Mouse (Mus musculus): ENCODE data around the gene Pikfyve. TPM values are rescaled to one million over a fixed set of nuclear protein-coding genes. Genes with fewer than 3 reads are reported as not detected.
"Not testable (repeated sequence)": the region's sequence is repeated elsewhere in the genome, so short reads cannot be mapped to it uniquely, and the experiment has no call there.

Pikfyve gene
- polyA plus RNA-seq, 1 experiment from 2014 or later = 9.5 TPM

DNA sequence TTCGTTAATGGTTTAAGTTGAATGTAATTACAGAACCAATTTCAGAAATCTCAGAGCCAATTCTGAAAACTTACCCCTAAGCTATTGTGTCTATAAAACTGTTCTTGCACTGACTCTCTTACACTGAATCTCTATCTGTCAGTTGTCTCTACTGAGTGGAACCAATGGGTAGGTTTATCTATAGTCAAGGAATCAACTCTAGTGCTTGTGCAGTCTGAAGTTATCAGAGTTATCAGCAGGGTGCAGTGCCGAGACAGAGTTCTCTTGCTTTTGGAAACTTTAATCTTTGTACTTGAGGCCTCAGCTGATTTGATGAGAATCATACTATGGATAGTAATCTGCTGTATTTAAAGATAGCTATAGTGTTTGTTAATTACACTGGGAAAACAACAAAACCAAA lies 11.9 kb downstream of the Pikfyve start:
- Histone ChIP-seq H3K9ac (ENCODE audit: low read depth, low read length) (no peak overlapping the region), H3K4me1 (ENCODE audit: control insufficient read depth, insufficient read depth, low read depth, low read length) (no peaks in the 10 kb centered on the region), H3K4me2 (ENCODE audit: low read length) (no peak overlapping the region), H3K9me3 (ENCODE audit: control insufficient read depth, low read length) (no peaks in the 10 kb centered on the region), H3K27ac (ENCODE audit: low read depth, low read length) (no peak overlapping the region), H3K4me3 (ENCODE audit: low read length) (no peak overlapping the region), H3K27me3 (replicated peaks; ENCODE audit: control insufficient read depth, insufficient read depth, low read length) (no peaks in the 10 kb centered on the region), H3K36me3 (ENCODE audit: control insufficient read depth, insufficient read depth, low read length) (peaks cover 11% of the 10 kb centered on the region)
- no peak for ATAC-seq
- WGBS = 86% methylated on average over 2 of the region's 2 CpGs

DNA sequence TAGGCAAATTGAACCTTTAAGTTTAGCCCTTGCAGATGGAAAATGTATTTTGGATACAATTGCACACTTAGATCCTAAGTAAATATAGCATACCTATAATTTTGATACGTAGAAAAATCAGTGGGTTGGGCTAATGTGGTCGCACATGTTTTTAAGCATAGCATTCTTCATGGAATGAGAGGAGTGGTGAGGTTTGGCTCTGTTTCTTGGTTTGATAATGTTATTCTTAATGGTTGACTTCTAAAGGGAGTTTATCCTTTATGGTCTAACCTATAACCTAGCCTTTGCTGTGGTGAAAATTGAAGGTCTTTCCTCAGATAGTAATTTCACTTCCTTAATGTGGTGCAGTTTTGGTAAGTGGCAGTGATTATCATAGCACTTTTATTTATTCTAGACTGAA lies 12.4 kb downstream of the Pikfyve start:
- Histone ChIP-seq H3K4me2 (ENCODE audit: low read length) (no peak overlapping the region), H3K36me3 (ENCODE audit: control insufficient read depth, insufficient read depth, low read length) (peaks cover 14% of the 10 kb centered on the region), H3K27me3 (replicated peaks; ENCODE audit: control insufficient read depth, insufficient read depth, low read length) (no peaks in the 10 kb centered on the region), H3K9me3 (ENCODE audit: control insufficient read depth, low read length) (no peaks in the 10 kb centered on the region), H3K4me1 (ENCODE audit: control insufficient read depth, insufficient read depth, low read depth, low read length) (no peaks in the 10 kb centered on the region), H3K9ac (ENCODE audit: low read depth, low read length) (no peak overlapping the region), H3K27ac (ENCODE audit: low read depth, low read length) (no peak overlapping the region), H3K4me3 (ENCODE audit: low read length) (no peak overlapping the region)
- 97% methylated on average over 2 of the region's 2 CpGs for WGBS
- no peak for ATAC-seq

DNA sequence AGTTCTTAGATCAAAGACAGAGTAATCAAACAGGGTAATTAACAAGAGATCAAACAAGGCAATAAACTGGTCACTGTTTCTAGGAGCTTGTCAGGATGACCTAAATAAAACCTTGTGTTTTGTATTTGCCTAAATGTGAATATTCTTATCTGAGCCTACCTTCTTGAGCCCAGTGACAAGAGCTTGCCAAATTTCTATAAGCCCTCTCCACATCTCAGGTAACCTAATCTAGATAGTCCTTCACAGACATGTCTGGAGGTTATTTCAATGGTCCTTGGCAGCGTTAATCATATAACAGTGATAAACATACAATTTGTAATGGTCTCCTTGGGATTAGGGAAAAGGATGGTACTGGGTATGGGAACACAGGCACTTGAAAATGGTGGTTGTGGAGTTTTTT lies 17.8 kb downstream of the Pikfyve start:
- Histone ChIP-seq H3K4me1 (ENCODE audit: control insufficient read depth, insufficient read depth, low read depth, low read length) (no peaks in the 10 kb centered on the region), H3K9ac (ENCODE audit: low read depth, low read length) (no peak overlapping the region), H3K27me3 (replicated peaks; ENCODE audit: control insufficient read depth, insufficient read depth, low read length) (no peaks in the 10 kb centered on the region), H3K4me3 (ENCODE audit: low read length) (no peak overlapping the region), H3K9me3 (ENCODE audit: control insufficient read depth, low read length) (no peaks in the 10 kb centered on the region; the same call in 1 of the 2 replicates), H3K4me2 (ENCODE audit: low read length) (no peak overlapping the region), H3K36me3 (ENCODE audit: control insufficient read depth, insufficient read depth, low read length) (peaks cover 22% of the 10 kb centered on the region), H3K27ac (ENCODE audit: low read depth, low read length) (no peak overlapping the region)
- 87% methylated on average over 1 of the region's 1 CpGs for WGBS
- no peak for ATAC-seq

DNA sequence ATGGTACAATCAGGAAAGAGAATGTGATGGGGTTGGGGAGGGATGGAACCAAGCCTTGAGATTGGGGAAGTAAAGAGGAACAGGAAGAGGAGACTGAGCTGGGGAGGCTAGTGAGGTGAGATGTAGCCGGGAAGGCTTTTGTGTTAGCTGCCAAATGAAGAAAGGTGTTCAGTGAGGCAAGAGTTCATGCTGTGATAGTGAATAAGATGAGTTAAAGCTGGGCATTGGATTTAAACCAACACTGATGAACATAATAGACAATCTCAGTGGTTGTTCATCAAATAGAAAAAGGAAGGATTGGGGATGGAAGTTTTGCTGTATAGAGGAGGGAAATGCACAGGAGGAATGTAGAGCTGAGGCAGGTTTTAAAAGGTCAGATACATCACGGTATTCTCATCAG lies 26.7 kb downstream of the Pikfyve start:
- 16% methylated on average over 2 of the region's 2 CpGs for WGBS
- Histone ChIP-seq H3K4me1 (ENCODE audit: control insufficient read depth, insufficient read depth, low read depth, low read length) (no peaks in the 10 kb centered on the region), H3K27ac (ENCODE audit: low read depth, low read length) (no peak overlapping the region), H3K36me3 (ENCODE audit: control insufficient read depth, insufficient read depth, low read length) (peaks cover 18% of the 10 kb centered on the region), H3K9me3 (ENCODE audit: control insufficient read depth, low read length) (peaks cover 2% of the 10 kb centered on the region), H3K4me2 (ENCODE audit: low read length) (no peak overlapping the region), H3K9ac (ENCODE audit: low read depth, low read length) (no peak overlapping the region), H3K27me3 (replicated peaks; ENCODE audit: control insufficient read depth, insufficient read depth, low read length) (no peaks in the 10 kb centered on the region), H3K4me3 (ENCODE audit: low read length) (no peak overlapping the region)
- no peak for ATAC-seq

DNA sequence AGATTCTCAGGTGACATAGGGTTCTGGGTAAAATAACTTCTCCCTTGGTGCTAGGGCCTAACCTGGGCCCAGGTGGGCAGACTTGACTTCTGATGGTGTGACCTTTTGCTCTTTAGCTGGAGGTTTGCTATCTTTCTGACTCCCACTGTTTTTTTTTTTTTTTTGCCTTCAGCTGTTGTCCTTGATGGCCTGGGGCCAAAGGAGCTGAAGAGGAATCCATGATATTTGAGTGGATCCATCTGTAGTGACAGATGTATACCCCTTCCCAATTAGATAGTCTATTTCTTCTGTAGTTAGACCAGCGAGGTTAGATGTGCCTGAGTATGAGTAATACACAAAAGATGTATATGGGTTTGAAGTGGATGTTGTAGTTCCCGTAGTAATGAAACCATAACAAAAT lies 31.1 kb downstream of the Pikfyve start:
- Histone ChIP-seq H3K4me2 (ENCODE audit: low read length) (no peak overlapping the region), H3K27me3 (replicated peaks; ENCODE audit: control insufficient read depth, insufficient read depth, low read length) (no peaks in the 10 kb centered on the region), H3K4me3 (ENCODE audit: low read length) (no peak overlapping the region), H3K27ac (ENCODE audit: low read depth, low read length) (no peak overlapping the region), H3K4me1 (ENCODE audit: control insufficient read depth, insufficient read depth, low read depth, low read length) (no peaks in the 10 kb centered on the region), H3K9me3 (ENCODE audit: control insufficient read depth, low read length) (no peaks in the 10 kb centered on the region), H3K9ac (ENCODE audit: low read depth, low read length) (no peak overlapping the region), H3K36me3 (ENCODE audit: control insufficient read depth, insufficient read depth, low read length) (peaks cover 11% of the 10 kb centered on the region)
- no peak for ATAC-seq
- 90% methylated on average over 2 of the region's 2 CpGs for WGBS

DNA sequence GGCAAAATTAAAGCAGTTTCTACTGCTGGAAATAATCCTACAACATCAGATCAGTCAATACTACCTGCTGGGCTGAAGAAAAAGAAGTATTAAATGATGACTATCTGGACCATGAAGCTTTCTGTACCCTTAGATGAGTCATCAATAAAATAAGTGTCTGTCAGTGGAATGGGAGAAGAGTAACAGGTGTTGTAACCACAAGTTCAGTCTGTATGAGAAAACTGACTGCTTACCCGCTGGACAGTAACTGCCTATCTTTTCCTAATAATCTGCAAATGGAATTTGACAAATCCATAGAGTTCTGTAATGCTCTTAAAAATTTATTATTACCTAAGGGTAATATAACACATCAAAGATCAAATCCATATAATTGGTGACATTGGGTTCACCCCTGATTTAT lies 31.5 kb downstream of the Pikfyve start:
- Histone ChIP-seq H3K9ac (ENCODE audit: low read depth, low read length) (no peak overlapping the region), H3K36me3 (ENCODE audit: control insufficient read depth, insufficient read depth, low read length) (peaks cover 11% of the 10 kb centered on the region), H3K9me3 (ENCODE audit: control insufficient read depth, low read length) (no peaks in the 10 kb centered on the region), H3K4me3 (ENCODE audit: low read length) (no peak overlapping the region), H3K27me3 (replicated peaks; ENCODE audit: control insufficient read depth, insufficient read depth, low read length) (no peaks in the 10 kb centered on the region), H3K4me2 (ENCODE audit: low read length) (no peak overlapping the region), H3K4me1 (ENCODE audit: control insufficient read depth, insufficient read depth, low read depth, low read length) (no peaks in the 10 kb centered on the region), H3K27ac (ENCODE audit: low read depth, low read length) (no peak overlapping the region)
- no peak for ATAC-seq
- WGBS = 89% methylated on average over 1 of the region's 1 CpGs

DNA sequence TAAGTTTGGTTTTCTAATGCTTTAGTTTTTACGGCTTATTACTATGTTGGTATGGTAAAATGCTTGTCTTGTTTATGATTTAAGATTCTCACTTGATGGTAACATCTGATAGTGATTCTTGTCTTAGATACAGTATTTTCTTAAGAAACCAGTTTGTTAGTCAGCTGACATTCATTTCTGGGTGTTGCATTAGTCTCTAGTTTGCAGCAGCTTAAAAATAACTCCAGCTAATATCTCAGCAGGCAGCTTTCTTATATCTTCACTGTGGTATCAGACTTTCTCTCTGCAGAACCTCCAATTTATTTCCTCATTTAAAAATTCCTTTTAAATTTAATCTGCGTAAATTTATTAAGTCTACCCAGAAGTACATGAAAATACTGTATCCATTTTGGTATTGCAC lies 37.2 kb downstream of the Pikfyve start:
- H3K9ac ChIP-seq (ENCODE audit: low read depth, low read length) = no peak overlapping the region
- H3K36me3 ChIP-seq (ENCODE audit: control insufficient read depth, insufficient read depth, low read length) = peaks cover 12% of the 10 kb centered on the region
- no peak overlapping the region for H3K4me3 ChIP-seq (ENCODE audit: low read length)
- H3K4me2 ChIP-seq (ENCODE audit: low read length) = no peak overlapping the region
- 99% methylated on average over 2 of the region's 2 CpGs for WGBS
- no peaks in the 10 kb centered on the region for H3K27me3 ChIP-seq (replicated peaks; ENCODE audit: control insufficient read depth, insufficient read depth, low read length)
- ATAC-seq = no peak
- H3K9me3 ChIP-seq (ENCODE audit: control insufficient read depth, low read length) = no peaks in the 10 kb centered on the region
- no peaks in the 10 kb centered on the region for H3K4me1 ChIP-seq (ENCODE audit: control insufficient read depth, insufficient read depth, low read depth, low read length)
- no peak overlapping the region for H3K27ac ChIP-seq (ENCODE audit: low read depth, low read length)

DNA sequence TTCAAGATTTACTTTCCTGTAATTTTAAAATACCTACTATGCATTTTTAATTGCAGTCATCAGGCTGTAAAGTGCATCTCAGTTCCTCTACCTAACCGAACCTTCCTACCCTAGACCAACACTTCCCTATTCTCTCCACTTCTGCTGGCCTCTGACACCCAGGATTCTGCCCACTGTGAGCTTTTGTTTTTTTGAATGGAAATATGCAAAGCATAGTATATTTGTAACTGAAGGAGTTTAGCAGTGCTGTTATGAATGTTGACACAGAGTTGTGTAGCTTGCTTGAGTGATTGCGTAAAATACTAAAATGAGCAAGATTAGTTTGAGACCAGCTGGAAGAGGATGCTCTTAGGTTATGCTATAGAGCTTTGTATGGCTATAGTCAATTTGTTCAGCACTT lies 41.2 kb downstream of the Pikfyve start:
- H3K27me3 ChIP-seq (replicated peaks; ENCODE audit: control insufficient read depth, insufficient read depth, low read length) = no peaks in the 10 kb centered on the region

DNA sequence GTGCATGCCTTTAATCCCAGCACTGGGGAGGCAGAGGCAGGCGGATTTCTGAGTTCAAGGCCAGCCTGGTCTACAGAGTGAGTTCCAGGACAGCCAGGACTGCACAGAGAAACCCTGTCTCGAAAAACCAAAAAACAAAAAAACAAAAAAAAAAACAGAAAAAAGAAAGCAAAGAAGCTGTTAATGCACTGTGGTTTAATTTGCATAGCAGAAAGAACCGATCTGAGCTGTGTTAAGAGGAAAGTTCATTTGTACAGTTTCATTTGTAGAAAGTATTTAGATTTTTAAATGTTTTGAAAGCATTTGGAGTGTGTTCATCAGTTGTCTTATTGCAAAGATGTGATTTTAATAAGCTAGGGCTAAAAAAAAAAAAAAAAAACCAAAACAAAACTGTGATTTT lies 43.3 kb downstream of the Pikfyve start:
- H3K27ac ChIP-seq (ENCODE audit: low read depth, low read length); H3K9me3 ChIP-seq (ENCODE audit: control insufficient read depth, low read length); H3K4me1 ChIP-seq (ENCODE audit: control insufficient read depth, insufficient read depth, low read depth, low read length); H3K9ac ChIP-seq (ENCODE audit: low read depth, low read length); H3K36me3 ChIP-seq (ENCODE audit: control insufficient read depth, insufficient read depth, low read length); ATAC-seq; H3K4me3 ChIP-seq (ENCODE audit: low read length); H3K27me3 ChIP-seq (replicated peaks; ENCODE audit: control insufficient read depth, insufficient read depth, low read length); H3K4me2 ChIP-seq (ENCODE audit: low read length): not testable (repeated sequence)
- WGBS = 89% methylated on average over 3 of the region's 3 CpGs

More for the DNA sequence above, 41.2 kb downstream of the Pikfyve start:
- no peak overlapping the region for H3K4me2 ChIP-seq (ENCODE audit: low read length)
- H3K36me3 ChIP-seq (ENCODE audit: control insufficient read depth, insufficient read depth, low read length) = peaks cover 5% of the 10 kb centered on the region
- no peaks in the 10 kb centered on the region for H3K4me1 ChIP-seq (ENCODE audit: control insufficient read depth, insufficient read depth, low read depth, low read length)
- no peak for ATAC-seq
- H3K4me3 ChIP-seq (ENCODE audit: low read length) = no peak overlapping the region
- 89% methylated on average over 2 of the region's 2 CpGs for WGBS
- no peak overlapping the region for H3K9ac ChIP-seq (ENCODE audit: low read depth, low read length)
- H3K9me3 ChIP-seq (ENCODE audit: control insufficient read depth, low read length) = no peaks in the 10 kb centered on the region
- no peak overlapping the region for H3K27ac ChIP-seq (ENCODE audit: low read depth, low read length)

DNA sequence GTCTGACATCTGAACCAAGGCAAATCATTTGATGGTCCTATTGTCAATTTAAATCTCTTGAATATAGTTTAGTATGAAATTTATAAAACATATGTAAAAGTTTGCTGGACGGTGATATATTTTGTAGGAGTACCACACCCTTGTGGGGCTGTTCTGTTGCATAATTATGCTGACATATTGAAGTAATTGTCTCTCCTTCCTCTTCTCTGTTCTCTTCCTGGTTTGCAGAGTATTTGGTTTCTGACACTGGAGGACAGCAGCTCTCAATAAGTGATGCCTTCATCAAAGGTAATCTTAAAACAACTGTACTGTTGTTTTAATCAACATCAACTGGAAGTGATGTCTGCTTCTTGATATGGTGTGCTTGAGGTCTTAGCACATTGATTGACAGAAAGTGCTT lies 44.1 kb downstream of the Pikfyve start:
- no peak overlapping the region for H3K9ac ChIP-seq (ENCODE audit: low read depth, low read length)
- ATAC-seq = no peak
- H3K4me1 ChIP-seq (ENCODE audit: control insufficient read depth, insufficient read depth, low read depth, low read length) = no peaks in the 10 kb centered on the region
- no peak overlapping the region for H3K4me3 ChIP-seq (ENCODE audit: low read length)
- H3K9me3 ChIP-seq (ENCODE audit: control insufficient read depth, low read length) = no peaks in the 10 kb centered on the region
- peaks cover 8% of the 10 kb centered on the region for H3K36me3 ChIP-seq (ENCODE audit: control insufficient read depth, insufficient read depth, low read length)
- H3K27ac ChIP-seq (ENCODE audit: low read depth, low read length) = no peak overlapping the region
- whole genome bisulfite sequencing = 97% methylated on average over 1 of the region's 1 CpGs
- no peak overlapping the region for H3K4me2 ChIP-seq (ENCODE audit: low read length)
- H3K27me3 ChIP-seq (replicated peaks; ENCODE audit: control insufficient read depth, insufficient read depth, low read length) = no peaks in the 10 kb centered on the region
